Mouse (Mus musculus): ENCODE measurements around the gene 4930447C04Rik. TPM values are rescaled to one million over a fixed set of nuclear protein-coding genes. Genes with fewer than 3 reads are reported as not detected.

The 4930447C04Rik gene
- polyA plus RNA-seq, 1 experiment, result 6.3 TPM

DNA sequence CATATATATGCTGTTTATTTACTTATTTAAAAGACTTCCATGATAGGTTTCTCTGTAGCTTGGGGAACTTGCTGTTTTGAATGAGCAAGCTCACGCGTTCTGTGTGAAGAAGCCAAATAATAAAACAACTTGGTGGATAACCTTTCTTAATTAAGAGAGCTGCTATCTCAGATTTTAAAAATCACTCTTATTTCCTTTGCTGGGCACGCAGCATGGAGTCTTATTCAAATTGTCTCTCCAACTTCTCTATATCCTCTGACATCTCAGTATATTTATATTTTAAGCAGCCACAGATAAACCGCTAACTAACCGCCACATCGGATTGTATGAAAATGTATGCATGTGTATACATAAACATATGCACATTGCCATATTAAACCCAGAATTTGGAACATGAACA, 1.6 kb upstream of the 4930447C04Rik start:
- TF ChIP-seq CTCF (IDR thresholded peaks at IDR 0.05; ENCODE audit: borderline replicate concordance, extremely low read depth, insufficient read depth, insufficient read length) (no peak), POLR2A (IDR thresholded peaks at IDR 0.05; ENCODE audit: borderline replicate concordance, extremely low read depth, insufficient read depth, insufficient read length, poor library complexity, severe bottlenecking) (no peak)
- DNase-seq (ENCODE audit: low read depth), result no peak

DNA sequence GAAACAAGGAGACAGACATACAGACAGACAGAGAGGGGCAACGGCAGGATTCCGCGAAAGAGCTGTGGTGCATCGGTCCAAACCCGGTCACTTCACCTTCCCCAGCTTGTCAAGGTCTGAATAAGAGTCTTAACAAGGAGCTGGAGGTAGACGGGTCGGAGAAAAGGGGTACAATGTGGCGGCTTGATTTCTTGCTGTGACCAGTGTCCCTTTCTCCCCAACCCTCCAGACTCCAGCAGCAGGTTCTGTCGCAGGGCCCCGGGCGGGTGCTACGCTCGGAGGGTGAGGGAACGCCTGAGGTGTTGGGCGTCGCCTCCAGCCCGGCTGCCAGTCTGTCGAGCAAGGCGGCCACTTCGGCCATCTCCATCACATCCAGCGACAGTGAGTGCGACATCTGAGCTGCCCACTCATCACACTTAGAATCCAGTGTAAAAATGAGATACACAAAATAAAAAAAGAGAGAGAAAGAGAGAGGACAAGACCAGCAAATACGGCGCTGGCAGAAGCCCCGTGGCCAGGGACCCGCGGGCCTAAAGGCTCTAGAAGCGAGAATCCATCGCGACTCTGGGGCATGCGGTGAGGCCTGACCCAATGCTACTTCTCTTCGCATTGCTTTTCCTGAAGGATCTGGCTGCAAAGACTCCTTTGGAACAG, 951 bp upstream of the 4930447C04Rik start:
- DNase-seq (ENCODE audit: low read depth), result peak; percentile 44
- no peak for TF ChIP-seq CTCF (IDR thresholded peaks at IDR 0.05; ENCODE audit: borderline replicate concordance, extremely low read depth, insufficient read depth, insufficient read length)
- no peak for TF ChIP-seq POLR2A (IDR thresholded peaks at IDR 0.05; ENCODE audit: borderline replicate concordance, extremely low read depth, insufficient read depth, insufficient read length, poor library complexity, severe bottlenecking)

DNA sequence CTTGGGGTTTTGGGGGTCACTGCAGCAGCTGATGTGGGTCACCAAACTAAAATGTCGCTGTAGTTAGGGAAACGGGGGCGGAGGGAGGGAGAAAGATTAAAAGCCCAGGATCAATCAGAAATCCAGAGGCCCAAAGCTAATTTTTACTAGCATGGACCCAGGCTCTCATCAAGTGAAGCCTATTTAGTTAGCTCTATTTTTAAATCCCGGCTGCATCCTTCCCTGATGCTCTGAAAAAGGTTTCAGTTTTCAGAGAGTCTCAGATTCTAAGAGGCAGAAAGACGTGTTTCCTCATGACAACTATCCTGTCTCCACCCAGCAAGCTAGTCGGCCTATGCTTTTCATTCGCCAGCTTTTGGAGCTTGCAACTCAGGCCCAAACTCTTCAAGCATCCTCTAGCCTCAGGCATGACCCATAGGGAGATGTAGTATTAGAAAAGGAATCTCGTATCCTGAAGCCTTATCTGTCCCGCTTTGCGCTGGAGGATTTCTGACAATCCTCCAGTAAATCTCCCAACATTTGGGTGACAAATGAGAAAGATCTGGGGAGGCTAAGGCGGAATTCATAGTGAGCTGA, 336 bp upstream of the 4930447C04Rik start:
- peak; percentile 42 for DNase-seq (ENCODE audit: low read depth)
- TF ChIP-seq POLR2A (IDR thresholded peaks at IDR 0.05; ENCODE audit: borderline replicate concordance, extremely low read depth, insufficient read depth, insufficient read length, poor library complexity, severe bottlenecking), result no peak
- no peak for TF ChIP-seq CTCF (IDR thresholded peaks at IDR 0.05; ENCODE audit: borderline replicate concordance, extremely low read depth, insufficient read depth, insufficient read length)

DNA sequence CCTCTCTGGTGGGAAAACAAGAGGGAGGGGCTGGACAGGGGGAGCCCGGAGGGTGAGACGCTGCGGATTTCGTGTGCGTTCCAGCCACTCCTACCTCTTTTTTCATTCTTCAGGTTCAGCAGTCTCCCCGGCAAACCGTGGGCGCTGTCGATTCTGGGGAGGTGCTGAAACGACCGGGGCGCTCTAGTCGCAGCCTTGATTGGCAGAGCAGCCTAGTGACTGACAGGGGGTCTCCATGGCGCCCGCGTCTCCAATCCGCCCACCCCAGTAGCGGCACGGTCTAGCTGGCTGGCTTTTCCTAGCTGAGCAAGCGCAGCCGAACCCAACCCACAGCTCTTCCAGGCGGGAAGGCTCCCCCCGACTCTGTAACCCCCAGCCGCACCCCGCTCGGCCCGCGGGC, 958 bp downstream of the 4930447C04Rik start, which contains the start of gene Six6:
Gene Six6, plus strand, starts transcription at position 277 of the 400 bp plus-strand sequence.
- peak; percentile 66 for DNase-seq (ENCODE audit: low read depth)
- TF ChIP-seq POLR2A (IDR thresholded peaks at IDR 0.05; ENCODE audit: borderline replicate concordance, extremely low read depth, insufficient read depth, insufficient read length, poor library complexity, severe bottlenecking) (no peak), CTCF (IDR thresholded peaks at IDR 0.05; ENCODE audit: borderline replicate concordance, extremely low read depth, insufficient read depth, insufficient read length) (no peak)

DNA sequence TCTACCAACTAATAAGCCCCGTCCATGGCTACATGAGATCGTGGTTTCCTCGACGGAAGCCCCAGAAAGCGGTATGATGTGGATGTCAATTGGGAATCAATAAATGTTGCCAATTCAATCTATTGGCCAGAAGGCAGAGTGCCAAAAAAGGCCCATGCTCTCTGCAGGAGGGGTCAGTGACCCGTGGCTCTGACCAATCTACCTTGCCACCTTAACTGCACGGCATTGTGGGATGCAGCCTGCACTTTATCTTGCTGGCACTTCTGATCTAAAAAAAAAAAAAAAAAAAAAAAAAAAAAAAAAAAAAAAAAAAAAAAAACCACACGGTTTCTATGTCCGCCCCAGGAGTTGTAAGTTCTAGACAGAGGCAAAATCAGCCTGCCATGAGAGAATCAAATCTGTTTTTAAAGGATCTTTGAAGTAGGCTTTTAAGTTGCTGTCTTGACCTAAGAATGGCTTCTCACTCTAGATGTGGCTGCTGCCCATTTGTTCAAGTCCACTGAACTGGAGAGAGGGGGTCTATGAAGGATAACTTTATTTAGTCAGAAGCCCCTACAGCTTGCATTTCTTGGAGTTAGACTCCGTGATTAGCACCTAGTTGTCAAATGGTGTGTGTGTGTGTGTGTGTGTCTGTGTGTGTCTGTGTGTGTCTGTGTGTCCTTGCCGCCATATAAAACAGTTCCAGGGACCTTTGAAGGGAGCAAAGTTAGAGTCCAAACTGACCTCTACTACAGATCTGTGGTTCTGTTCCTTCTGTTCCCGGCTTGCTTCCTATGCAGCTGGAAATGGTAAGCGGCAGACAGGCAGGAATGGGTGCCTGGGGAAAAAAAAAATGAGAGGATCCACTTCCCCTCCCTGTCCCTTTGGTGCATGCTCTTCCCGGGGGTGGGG, 1.7 kb downstream of the 4930447C04Rik start:
- peak; percentile 30 for DNase-seq (ENCODE audit: low read depth)

DNA sequence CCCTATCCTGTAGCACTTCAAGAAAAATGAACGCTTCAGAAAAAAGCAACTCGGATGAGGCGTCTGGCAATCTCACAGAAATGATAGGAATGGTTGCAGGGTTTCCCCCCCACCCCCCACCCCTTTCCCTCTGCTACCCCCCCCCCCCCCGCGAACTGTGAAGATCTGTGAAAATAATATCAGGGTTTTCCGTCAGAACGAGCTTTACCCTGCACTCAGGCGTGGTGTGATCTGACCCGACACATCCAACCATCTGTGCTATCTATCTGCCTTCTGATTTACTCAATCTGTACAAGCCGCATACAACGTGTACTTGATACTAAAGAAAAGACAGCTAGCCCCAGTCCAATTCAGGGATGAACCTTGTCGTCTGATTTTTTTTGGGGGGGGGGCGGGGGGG, 2.4 kb downstream of the 4930447C04Rik start:
- TF ChIP-seq POLR2A (IDR thresholded peaks at IDR 0.05; ENCODE audit: borderline replicate concordance, extremely low read depth, insufficient read depth, insufficient read length, poor library complexity, severe bottlenecking) (no peak), CTCF (IDR thresholded peaks at IDR 0.05; ENCODE audit: borderline replicate concordance, extremely low read depth, insufficient read depth, insufficient read length) (no peak)
- DNase-seq (ENCODE audit: low read depth), result peak; percentile 34

More for the DNA sequence above, 1.7 kb downstream of the 4930447C04Rik start:
- TF ChIP-seq POLR2A (IDR thresholded peaks at IDR 0.05; ENCODE audit: borderline replicate concordance, extremely low read depth, insufficient read depth, insufficient read length, poor library complexity, severe bottlenecking) (no peak), CTCF (IDR thresholded peaks at IDR 0.05; ENCODE audit: borderline replicate concordance, extremely low read depth, insufficient read depth, insufficient read length) (no peak)

DNA sequence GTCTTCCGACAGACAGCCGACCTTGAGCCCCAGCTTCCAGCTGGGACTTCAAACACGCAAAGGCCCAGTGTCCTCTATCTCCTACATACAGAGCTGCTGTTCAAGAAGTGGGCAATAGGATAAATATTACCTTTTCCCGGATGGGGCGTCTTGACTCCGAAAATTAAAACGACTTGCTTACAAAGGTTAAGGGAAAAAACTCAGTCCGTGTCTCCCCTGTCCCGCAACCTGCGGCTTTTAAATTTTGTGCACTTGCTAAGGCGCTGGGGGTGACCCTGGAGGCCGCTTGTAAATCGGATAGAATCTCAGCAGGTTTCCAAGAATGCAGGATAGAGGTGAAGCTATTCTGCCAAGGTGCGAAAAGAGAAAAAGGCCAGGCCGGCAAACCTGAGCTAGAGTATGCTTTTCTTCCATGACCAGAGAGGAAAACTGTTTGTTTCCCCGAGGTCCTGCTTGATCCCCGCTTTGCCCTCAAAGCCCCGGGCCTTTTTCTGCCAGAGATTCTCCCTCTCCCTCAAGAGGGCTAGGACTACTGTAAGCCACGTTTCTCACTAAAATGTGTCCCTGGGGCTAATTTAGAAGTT, 2.9 kb downstream of the 4930447C04Rik start:
- DNase-seq (ENCODE audit: low read depth), result peak; percentile 41

DNA sequence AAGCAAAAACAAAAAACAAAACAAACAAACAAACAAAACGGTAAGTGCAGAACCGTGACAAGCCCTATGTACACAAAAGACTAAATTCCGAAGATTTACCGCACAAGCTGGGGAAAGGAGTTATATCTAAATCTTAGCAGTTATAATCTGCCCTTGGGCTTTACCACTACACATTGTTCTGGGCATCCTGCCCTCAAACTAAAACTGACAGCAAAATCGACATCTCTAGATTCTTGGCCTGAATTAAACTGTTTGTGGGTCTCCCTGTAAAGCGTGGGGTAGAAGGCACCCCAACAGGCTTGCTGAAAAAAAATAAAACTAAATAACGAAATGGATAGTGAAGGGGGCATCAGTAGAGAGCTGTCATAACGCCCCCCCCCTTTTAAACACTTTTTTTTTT, 3.8 kb downstream of the 4930447C04Rik start:
- peak; percentile 35 for DNase-seq (ENCODE audit: low read depth)

More for the DNA sequence above, 2.9 kb downstream of the 4930447C04Rik start:
- TF ChIP-seq POLR2A (IDR thresholded peaks at IDR 0.05; ENCODE audit: borderline replicate concordance, extremely low read depth, insufficient read depth, insufficient read length, poor library complexity, severe bottlenecking) (no peak), CTCF (IDR thresholded peaks at IDR 0.05; ENCODE audit: borderline replicate concordance, extremely low read depth, insufficient read depth, insufficient read length) (no peak)

DNA sequence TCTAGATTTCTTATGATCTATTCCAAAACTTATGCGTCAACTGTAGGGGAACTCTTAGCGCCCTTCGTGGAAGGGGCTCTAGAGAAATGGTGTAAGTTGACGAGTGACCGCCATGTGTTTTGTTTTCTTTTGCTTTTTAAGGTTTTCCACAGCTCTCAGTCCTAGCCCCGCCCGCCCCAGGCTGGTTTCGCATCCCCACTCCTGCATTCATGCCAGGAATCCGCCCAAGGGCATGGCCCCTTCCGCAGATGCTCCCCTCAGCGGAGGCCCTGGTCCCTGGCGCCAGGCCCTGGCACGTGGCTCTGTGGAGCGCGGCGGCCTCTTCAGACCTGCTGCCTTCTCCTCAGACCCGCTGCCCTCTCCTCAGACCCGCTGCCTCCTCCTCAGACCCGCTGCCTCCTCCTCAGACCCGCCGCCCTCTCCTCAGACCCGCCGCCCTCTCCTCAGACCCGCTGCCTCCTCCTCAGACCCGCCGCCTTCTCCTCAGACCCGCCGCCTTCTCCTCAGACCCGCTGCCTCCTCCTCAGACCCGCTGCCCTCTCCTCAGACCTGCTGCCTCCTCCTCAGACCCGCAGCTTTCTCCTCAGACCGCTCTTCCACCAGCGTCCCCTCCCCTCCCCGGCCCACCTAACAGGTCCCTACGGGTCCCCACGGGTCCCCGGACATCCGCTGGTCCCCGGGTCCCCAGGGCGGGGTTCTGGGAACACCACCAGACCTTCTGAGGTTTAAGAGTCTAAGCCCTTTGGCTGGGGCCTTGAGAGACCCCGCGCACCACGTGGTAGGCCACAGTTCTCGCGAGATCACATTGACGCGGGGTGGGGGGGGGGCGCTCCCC, 23.2 kb downstream of the 4930447C04Rik start:
- TF ChIP-seq POLR2A (IDR thresholded peaks at IDR 0.05; ENCODE audit: borderline replicate concordance, extremely low read depth, insufficient read depth, insufficient read length, poor library complexity, severe bottlenecking) (no peak), CTCF (IDR thresholded peaks at IDR 0.05; ENCODE audit: borderline replicate concordance, extremely low read depth, insufficient read depth, insufficient read length) (no peak)
- DNase-seq (ENCODE audit: low read depth), result peak; percentile 58

More for the DNA sequence above, 3.8 kb downstream of the 4930447C04Rik start:
- no peak for TF ChIP-seq CTCF (IDR thresholded peaks at IDR 0.05; ENCODE audit: borderline replicate concordance, extremely low read depth, insufficient read depth, insufficient read length)
- no peak for TF ChIP-seq POLR2A (IDR thresholded peaks at IDR 0.05; ENCODE audit: borderline replicate concordance, extremely low read depth, insufficient read depth, insufficient read length, poor library complexity, severe bottlenecking)

DNA sequence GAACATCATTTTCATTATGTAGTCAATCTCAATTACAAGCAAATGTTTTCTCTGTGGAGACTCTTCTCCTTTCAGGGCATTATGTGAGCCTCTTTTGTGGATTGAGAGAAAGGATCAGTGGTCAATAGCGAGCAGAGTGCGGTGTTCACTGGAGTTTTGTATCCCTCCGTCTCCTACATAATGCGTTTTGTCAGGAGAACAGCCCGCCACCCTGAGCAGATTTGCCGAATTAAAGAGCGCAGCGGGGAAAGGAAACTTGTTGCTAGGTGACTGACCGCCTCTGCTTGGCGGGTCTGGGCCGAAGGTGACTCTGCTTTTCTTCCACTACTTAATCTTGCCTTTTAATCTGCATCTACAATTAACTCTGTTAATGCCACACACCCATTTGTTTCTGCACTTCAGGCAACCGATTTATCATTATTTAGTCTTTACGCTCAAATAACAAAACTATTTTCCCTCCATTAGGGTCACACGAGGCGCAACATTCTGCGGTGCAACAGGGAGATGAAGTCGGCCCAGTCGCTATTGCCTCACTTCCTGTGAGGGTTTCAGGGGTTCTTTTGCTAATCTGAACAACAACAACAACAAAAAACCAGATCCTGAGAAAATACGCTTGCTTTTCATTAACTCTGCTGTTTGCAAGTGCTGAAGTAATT, 86.1 kb downstream of the 4930447C04Rik start:
- TF ChIP-seq CTCF (IDR thresholded peaks at IDR 0.05; ENCODE audit: borderline replicate concordance, extremely low read depth, insufficient read depth, insufficient read length) (no peak), POLR2A (IDR thresholded peaks at IDR 0.05; ENCODE audit: borderline replicate concordance, extremely low read depth, insufficient read depth, insufficient read length, poor library complexity, severe bottlenecking) (no peak)
- peak; percentile 78 for DNase-seq (ENCODE audit: low read depth)

Measured in brain, embryonic 14.5 days (tissue).